Mouse (Mus musculus) adrenal gland, postnatal 36 days (tissue): ENCODE measurements around the gene Gfm2. TPM values are rescaled to one million over a fixed set of nuclear protein-coding genes. Genes with fewer than 3 reads are reported as not detected.

Experiments used
- DNase-seq, 2 experiments: peaks; one replicate each; pipeline ENCODE4 v3.0.0; 2021; ENCODE audit warnings: mixed read lengths in 1 of 2
- total RNA-seq, 2 experiments: library from RNA; stranded (reverse); gene quantifications; 2 replicates each; pipeline ENCODE4 v1.2.3; 2021

Gfm2 gene
- total RNA-seq, 2 experiments from 2014 or later = 40.5 to 46.5 TPM

DNA sequence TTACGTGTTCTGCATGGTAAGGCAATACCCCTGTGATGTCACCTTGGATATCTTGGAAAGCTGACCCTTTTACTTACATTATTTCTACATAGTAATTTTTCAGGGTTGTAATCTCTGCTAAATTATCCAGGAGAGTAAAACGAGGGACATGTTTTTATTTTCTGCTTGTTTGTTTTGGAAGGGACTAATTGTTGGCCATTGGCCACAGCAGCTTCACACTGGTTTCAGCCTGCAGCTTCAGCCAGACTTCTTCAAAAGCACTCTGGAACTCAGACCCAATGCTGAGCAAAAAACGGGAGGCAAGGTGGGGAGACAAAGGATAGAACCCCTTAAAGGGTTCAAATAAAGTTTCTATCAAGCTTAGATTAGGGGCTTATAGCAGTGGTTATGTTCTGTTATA, 92.4 kb downstream of the Gfm2 start:
- no peak for DNase-seq

Other genes starting within 250 kb of the Gfm2 start
- 1 to 10 TPM in 1 of 2 experiments, under 1 TPM in 1; 0.17 to 1.4 TPM for gene Gcnt4, start 213.2 kb upstream of the Gfm2 start, total RNA-seq
- gene 1700029F12Rik, start 103.6 kb upstream of the Gfm2 start, total RNA-seq = not detected
- 10 to 100 TPM in 1 of 2 experiments, 1 to 10 TPM in 1; 1.8 to 14.0 TPM for gene Fam169a, start 70.7 kb upstream of the Gfm2 start, total RNA-seq
- 10 to 100 TPM in 1 of 2 experiments, 1 to 10 TPM in 1; 1.1 to 10.4 TPM for gene Gm6169, start 38.7 kb upstream of the Gfm2 start, total RNA-seq
- 10 to 100 TPM; 65.3 to 68.8 TPM for gene Nsa2, start within 50 bp of the Gfm2 start, total RNA-seq
- 10 to 100 TPM; 27.6 to 29.2 TPM for gene Hexb, start 60.4 kb downstream of the Gfm2 start, total RNA-seq
- 10 to 100 TPM in 1 of 2 experiments, 1 to 10 TPM in 1; 8.3 to 10.2 TPM for gene Enc1, start 103.2 kb downstream of the Gfm2 start, total RNA-seq